Mouse (Mus musculus) cerebellum, postnatal 10 days (tissue): ENCODE data around the gene Pdcd6ip.
"Not testable (repeated sequence)": the region's sequence is repeated elsewhere in the genome, so short reads cannot be mapped to it uniquely, and the experiment has no call there.

ENCODE experiments used
- DNase-seq, 2 experiments: peaks; one replicate each; pipeline ENCODE4 v3.0.0; 2021; ENCODE audit warnings: mixed read lengths in 2 of 2

Gene Pdcd6ip

GRCm38 (mm10) chr9:113687461-113687860 lies 20.6 kb downstream of the Pdcd6ip start:
- no peak for DNase-seq

GRCm38 (mm10) chr9:113673721-113674120 lies 34.3 kb downstream of the Pdcd6ip start:
- no peak for DNase-seq

GRCm38 (mm10) chr9:113672352-113672751 lies 35.7 kb downstream of the Pdcd6ip start:
- no peak for DNase-seq

GRCm38 (mm10) chr9:113670857-113671106 lies 37.3 kb downstream of the Pdcd6ip start:
- no peak for DNase-seq

- no peak for DNase-seq
Measured at GRCm38 (mm10) chr9:113670105-113670856, 37.8 kb downstream of the Pdcd6ip start.

GRCm38 (mm10) chr9:113663476-113663875 lies 44.6 kb downstream of the Pdcd6ip start:
- no peak for DNase-seq

- DNase-seq = no peak
Measured at GRCm38 (mm10) chr9:113657837-113658236, 50.2 kb downstream of the Pdcd6ip start.

- no peak for DNase-seq
Measured at GRCm38 (mm10) chr9:113653571-113653970, 54.5 kb downstream of the Pdcd6ip start.

- no peak for DNase-seq
Measured at GRCm38 (mm10) chr9:113650787-113651186, 57.3 kb downstream of the Pdcd6ip start.

GRCm38 (mm10) chr9:113649211-113649610 lies 58.8 kb downstream of the Pdcd6ip start:
- DNase-seq = not testable (repeated sequence)

- DNase-seq = no peak
Measured at GRCm38 (mm10) chr9:113645837-113646169, 62.3 kb downstream of the Pdcd6ip start.

- peak; percentile 84 to 91 for DNase-seq
Measured at GRCm38 (mm10) chr9:113645153-113645836, 62.8 kb downstream of the Pdcd6ip start.

- DNase-seq = no peak
Measured at GRCm38 (mm10) chr9:113644701-113645100, 63.4 kb downstream of the Pdcd6ip start.

- peak; percentile 53 to 69 for DNase-seq
Measured at GRCm38 (mm10) chr9:113644076-113644475, 64.0 kb downstream of the Pdcd6ip start.

- DNase-seq = no peak
Measured at GRCm38 (mm10) chr9:113643669-113644068, 64.4 kb downstream of the Pdcd6ip start.

- DNase-seq = peak; percentile 34 to 36
Measured at GRCm38 (mm10) chr9:113634986-113635385, 73.1 kb downstream of the Pdcd6ip start.

- peak; percentile 71 to 80 for DNase-seq
Measured at GRCm38 (mm10) chr9:113633168-113633744, 74.8 kb downstream of the Pdcd6ip start.

- DNase-seq = no peak
Measured at GRCm38 (mm10) chr9:113632350-113633043, 75.6 kb downstream of the Pdcd6ip start.

- DNase-seq = peak; percentile 87 to 88
Measured at GRCm38 (mm10) chr9:113629632-113630031, 78.4 kb downstream of the Pdcd6ip start.

GRCm38 (mm10) chr9:113629191-113629590 lies 78.9 kb downstream of the Pdcd6ip start:
- peak in 1 of 2 experiments; percentile 35 for DNase-seq

- no peak for DNase-seq
Measured at GRCm38 (mm10) chr9:113628780-113629179, 79.3 kb downstream of the Pdcd6ip start.

- DNase-seq = no peak
Measured at GRCm38 (mm10) chr9:113626730-113627129, 81.3 kb downstream of the Pdcd6ip start.

- DNase-seq = no peak
Measured at GRCm38 (mm10) chr9:113624086-113624485, 84.0 kb downstream of the Pdcd6ip start.

GRCm38 (mm10) chr9:113617081-113617480 lies 91.0 kb downstream of the Pdcd6ip start:
- DNase-seq = no peak
